Mouse (Mus musculus) hindbrain, embryonic 15.5 days (tissue): ENCODE measurements at regions not wholly inside any gene's neighbourhood (a gene's known extent, or its start where the extent isn't known, plus 50 kb on each side); places are given as distances from the start of the nearest gene placed in this dataset.

Experiments used
- ATAC-seq: fragments of 200-750 bp; cut with Nextera tagmentation; 2 replicates; pipeline ENCODE4 v1.8.0; 2017; ENCODE audit warnings: low read depth, moderate number of reproducible peaks, moderate TSS enrichment; ENCODE audit not compliant: low FRiP score
- H3K27ac ChIP-seq: fragments of 300-500 bp; sonication (generic); replicated peaks from 2 replicates; pipeline ENCODE4 v1.5.1; 2015; ENCODE audit warnings: mild to moderate bottlenecking, inconsistent platforms
- H3K27me3 ChIP-seq: fragments of 300-500 bp; sonication (generic); 2 replicates; pipeline ENCODE4 v1.6.1; 2015; ENCODE audit warnings: control low read depth, inconsistent platforms
- H3K36me3 ChIP-seq: fragments of 300-500 bp; sonication (generic); 2 replicates; pipeline ENCODE4 v1.6.1; 2015; ENCODE audit warnings: control low read depth, inconsistent platforms
- H3K4me1 ChIP-seq: fragments of 300-500 bp; sonication (generic); replicated peaks from 2 replicates; pipeline ENCODE4 v1.6.1; 2015; ENCODE audit warnings: control low read depth, inconsistent platforms
- H3K4me2 ChIP-seq: fragments of 300-500 bp; sonication (generic); 2 replicates; pipeline ENCODE4 v1.6.1; 2015; ENCODE audit warnings: moderate library complexity, mild to moderate bottlenecking, inconsistent platforms
- H3K4me3 ChIP-seq: fragments of 300-500 bp; sonication (generic); 2 replicates; pipeline ENCODE4 v1.5.1; 2015; ENCODE audit warnings: mild to moderate bottlenecking, inconsistent platforms
- H3K9ac ChIP-seq: fragments of 300-500 bp; sonication (generic); 2 replicates; pipeline ENCODE4 v1.6.1; 2015; ENCODE audit warnings: inconsistent platforms
- H3K9me3 ChIP-seq: fragments of 300-500 bp; sonication (generic); 2 replicates; pipeline ENCODE4 v1.6.1; 2016; ENCODE audit warnings: control low read depth, inconsistent platforms
- WGBS: fragments of 180-500 bp; shearing (Covaris S2); methylation state at CpG from one replicate; pipeline ENCODE4 v1.1.7; 2015; 5-methylcytosine and 5-hydroxymethylcytosine counted together

- no peak overlapping the region for H3K4me3 ChIP-seq
- H3K4me1 ChIP-seq, result no peaks in the 10 kb centered on the region
- 82% methylated on average over 6 of the region's 6 CpGs for WGBS
- H3K27me3 ChIP-seq, result no peaks in the 10 kb centered on the region
- H3K27ac ChIP-seq, result no peak overlapping the region
- H3K9me3 ChIP-seq, result no peaks in the 10 kb centered on the region
- no peak overlapping the region for H3K9ac ChIP-seq
- ATAC-seq, result no peak
- no peak overlapping the region for H3K4me2 ChIP-seq
- no peaks in the 10 kb centered on the region for H3K36me3 ChIP-seq
Measured at GRCm38 (mm10) chr1:73097645-73098440, 82.1 kb upstream of the Tnp1 start.

GRCm38 (mm10) chr1:73089636-73090035 is 73.9 kb upstream of the Tnp1 start:
- no peaks in the 10 kb centered on the region for H3K9me3 ChIP-seq
- ATAC-seq, result 0 out of 2 replicates have a peak, but pooled peaks have one; percentile 34
- H3K36me3 ChIP-seq, result no peaks in the 10 kb centered on the region
- no peak overlapping the region for H3K4me2 ChIP-seq
- WGBS, result 29% methylated on average over 3 of the region's 3 CpGs
- no peak overlapping the region for H3K4me3 ChIP-seq
- H3K9ac ChIP-seq, result no peak overlapping the region
- no peaks in the 10 kb centered on the region for H3K27me3 ChIP-seq
- no peak overlapping the region for H3K27ac ChIP-seq
- H3K4me1 ChIP-seq, result peaks cover 5% of the 10 kb centered on the region; the same call in 1 of the 2 replicates

- H3K4me2 ChIP-seq, result no peak overlapping the region
- H3K27me3 ChIP-seq, result no peaks in the 10 kb centered on the region
- no peak for ATAC-seq
- H3K27ac ChIP-seq, result no peak overlapping the region
- no peak overlapping the region for H3K9ac ChIP-seq
- peaks cover 5% of the 10 kb centered on the region; the same call in 1 of the 2 replicates for H3K4me1 ChIP-seq
- no peaks in the 10 kb centered on the region for H3K9me3 ChIP-seq
- no peaks in the 10 kb centered on the region for H3K36me3 ChIP-seq
- WGBS, result 32% methylated on average over 2 of the region's 2 CpGs
- H3K4me3 ChIP-seq, result no peak overlapping the region
Measured at GRCm38 (mm10) chr1:73088494-73088893, 72.8 kb upstream of the Tnp1 start.

GRCm38 (mm10) chr1:73084946-73085345 is 69.2 kb upstream of the Tnp1 start:
- ATAC-seq, result no peak
- no peaks in the 10 kb centered on the region for H3K36me3 ChIP-seq
- no peak overlapping the region for H3K4me2 ChIP-seq
- H3K9me3 ChIP-seq, result no peaks in the 10 kb centered on the region
- no peak overlapping the region for H3K27ac ChIP-seq
- H3K27me3 ChIP-seq, result no peaks in the 10 kb centered on the region
- H3K9ac ChIP-seq, result no peak overlapping the region
- H3K4me3 ChIP-seq, result no peak overlapping the region
- 15% methylated on average over 2 of the region's 2 CpGs for WGBS
- peaks cover 5% of the 10 kb centered on the region; the same call in 1 of the 2 replicates for H3K4me1 ChIP-seq

- Histone ChIP-seq H3K36me3 (no peaks in the 10 kb centered on the region), H3K4me1 (no peaks in the 10 kb centered on the region), H3K27me3 (no peaks in the 10 kb centered on the region), H3K9me3 (no peaks in the 10 kb centered on the region), H3K27ac (no peak overlapping the region), H3K9ac (no peak overlapping the region), H3K4me3 (no peak overlapping the region), H3K4me2 (no peak overlapping the region)
- WGBS, result 87% methylated on average over 3 of the region's 3 CpGs
- no peak for ATAC-seq
Measured at GRCm38 (mm10) chr1:73083396-73083795, 67.7 kb upstream of the Tnp1 start.

GRCm38 (mm10) chr1:73079518-73079917 is 63.8 kb upstream of the Tnp1 start:
- no peaks in the 10 kb centered on the region for H3K27me3 ChIP-seq
- no peak overlapping the region for H3K4me2 ChIP-seq
- H3K9me3 ChIP-seq, result no peaks in the 10 kb centered on the region
- H3K4me3 ChIP-seq, result no peak overlapping the region
- no peaks in the 10 kb centered on the region for H3K4me1 ChIP-seq
- no peak overlapping the region for H3K27ac ChIP-seq
- H3K36me3 ChIP-seq, result no peaks in the 10 kb centered on the region
- 87% methylated on average over 2 of the region's 2 CpGs for WGBS
- no peak for ATAC-seq
- no peak overlapping the region for H3K9ac ChIP-seq

- no peak overlapping the region for H3K27ac ChIP-seq
- no peak overlapping the region for H3K4me3 ChIP-seq
- no peaks in the 10 kb centered on the region for H3K27me3 ChIP-seq
- H3K4me2 ChIP-seq, result no peak overlapping the region
- WGBS, result 77% methylated on average over 4 of the region's 4 CpGs
- no peaks in the 10 kb centered on the region for H3K9me3 ChIP-seq
- ATAC-seq, result no peak
- H3K36me3 ChIP-seq, result no peaks in the 10 kb centered on the region
- no peak overlapping the region for H3K9ac ChIP-seq
- H3K4me1 ChIP-seq, result no peaks in the 10 kb centered on the region
Measured at GRCm38 (mm10) chr1:73077156-73077555, 61.4 kb upstream of the Tnp1 start.

- Histone ChIP-seq H3K9ac (no peak overlapping the region), H3K36me3 (no peaks in the 10 kb centered on the region), H3K27me3 (no peaks in the 10 kb centered on the region), H3K4me1 (no peaks in the 10 kb centered on the region), H3K4me3 (no peak overlapping the region), H3K27ac (no peak overlapping the region), H3K4me2 (no peak overlapping the region), H3K9me3 (no peaks in the 10 kb centered on the region)
- 87% methylated on average over 6 of the region's 6 CpGs for WGBS
- no peak for ATAC-seq
Measured at GRCm38 (mm10) chr1:73075699-73076373, 60.1 kb upstream of the Tnp1 start.

GRCm38 (mm10) chr1:73075159-73075558 is 59.5 kb upstream of the Tnp1 start:
- no peak overlapping the region for H3K9ac ChIP-seq
- WGBS, result 94% methylated on average over 2 of the region's 2 CpGs
- H3K4me2 ChIP-seq, result no peak overlapping the region
- H3K27ac ChIP-seq, result no peak overlapping the region
- no peak for ATAC-seq
- H3K4me3 ChIP-seq, result no peak overlapping the region
- no peaks in the 10 kb centered on the region for H3K4me1 ChIP-seq
- no peaks in the 10 kb centered on the region for H3K9me3 ChIP-seq
- H3K36me3 ChIP-seq, result no peaks in the 10 kb centered on the region
- H3K27me3 ChIP-seq, result no peaks in the 10 kb centered on the region

GRCm38 (mm10) chr1:73074525-73074924 is 58.8 kb upstream of the Tnp1 start:
- Histone ChIP-seq H3K9ac (no peak overlapping the region), H3K9me3 (no peaks in the 10 kb centered on the region), H3K27ac (no peak overlapping the region), H3K4me3 (no peak overlapping the region), H3K27me3 (no peaks in the 10 kb centered on the region), H3K36me3 (no peaks in the 10 kb centered on the region), H3K4me1 (no peaks in the 10 kb centered on the region), H3K4me2 (no peak overlapping the region)
- WGBS, result 79% methylated on average over 3 of the region's 3 CpGs
- ATAC-seq, result no peak

GRCm38 (mm10) chr1:73072237-73072904 is 56.7 kb upstream of the Tnp1 start:
- ATAC-seq, result no peak
- H3K9me3 ChIP-seq, result no peaks in the 10 kb centered on the region
- H3K27me3 ChIP-seq, result no peaks in the 10 kb centered on the region
- H3K9ac ChIP-seq, result no peak overlapping the region
- H3K4me1 ChIP-seq, result no peaks in the 10 kb centered on the region
- no peaks in the 10 kb centered on the region for H3K36me3 ChIP-seq
- H3K27ac ChIP-seq, result no peak overlapping the region
- no peak overlapping the region for H3K4me3 ChIP-seq
- no peak overlapping the region for H3K4me2 ChIP-seq
- WGBS, result 85% methylated on average over 5 of the region's 5 CpGs

- H3K4me1 ChIP-seq, result no peaks in the 10 kb centered on the region
- ATAC-seq, result no peak
- H3K36me3 ChIP-seq, result no peaks in the 10 kb centered on the region
- WGBS, result 66% methylated on average over 2 of the region's 2 CpGs
- H3K4me2 ChIP-seq, result no peak overlapping the region
- no peak overlapping the region for H3K9ac ChIP-seq
- H3K9me3 ChIP-seq, result no peaks in the 10 kb centered on the region
- H3K4me3 ChIP-seq, result no peak overlapping the region
- no peak overlapping the region for H3K27ac ChIP-seq
- no peaks in the 10 kb centered on the region for H3K27me3 ChIP-seq
Measured at GRCm38 (mm10) chr1:73070126-73070525, 54.4 kb upstream of the Tnp1 start.
